Mouse (Mus musculus) forebrain, embryonic 15.5 days (tissue): ENCODE data around the gene Hapln4. TPM values are rescaled to one million over a fixed set of nuclear protein-coding genes. Genes with fewer than 3 reads are reported as not detected.

Experiments used
- ATAC-seq: fragments of 200-750 bp; cut with Nextera tagmentation; replicated peaks from 2 replicates; pipeline ENCODE4 v1.8.0; 2017; ENCODE audit warnings: mild to moderate bottlenecking, moderate TSS enrichment, moderate library complexity
- H3K27ac ChIP-seq: fragments of 300-500 bp; sonication (generic); replicated peaks from 2 replicates; pipeline ENCODE4 v1.5.1; 2015; ENCODE audit warnings: mild to moderate bottlenecking, inconsistent platforms
- H3K27me3 ChIP-seq: fragments of 300-500 bp; sonication (generic); 2 replicates; pipeline ENCODE4 v1.6.1; 2015; ENCODE audit warnings: inconsistent platforms
- H3K36me3 ChIP-seq: fragments of 300-500 bp; sonication (generic); 2 replicates; pipeline ENCODE4 v1.6.1; 2015; ENCODE audit warnings: mild to moderate bottlenecking, inconsistent platforms
- H3K4me1 ChIP-seq: fragments of 300-500 bp; sonication (generic); 2 replicates; pipeline ENCODE4 v1.6.1; 2015; ENCODE audit warnings: inconsistent platforms
- H3K4me2 ChIP-seq: fragments of 300-500 bp; sonication (generic); replicated peaks from 2 replicates; pipeline ENCODE4 v1.6.1; 2015; ENCODE audit warnings: mild to moderate bottlenecking, inconsistent platforms
- H3K4me3 ChIP-seq: fragments of 300-500 bp; sonication (generic); 2 replicates; pipeline ENCODE4 v1.5.1; 2015; ENCODE audit warnings: mild to moderate bottlenecking, inconsistent platforms
- H3K9ac ChIP-seq: fragments of 300-500 bp; sonication (generic); replicated peaks from 2 replicates; pipeline ENCODE4 v1.6.1; 2015; ENCODE audit warnings: mild to moderate bottlenecking, inconsistent platforms
- H3K9me3 ChIP-seq: fragments of 300-500 bp; sonication (generic); 2 replicates; pipeline ENCODE4 v1.6.1; 2016; ENCODE audit warnings: inconsistent platforms
- WGBS: fragments of 180-500 bp; shearing (Covaris S2); methylation state at CpG from one replicate; pipeline ENCODE4 v1.1.7; 2015; ENCODE audit warnings: mixed read lengths; 5-methylcytosine and 5-hydroxymethylcytosine counted together
- polyA plus RNA-seq: library from polyadenylated mRNA; unstranded; fragments of >200 nt; fragmentation: Nextera tagmentation; extraction: Ambion mirVana; gene quantifications from 2 replicates; pipeline ENCODE4 v1.2.1, GENCODE M21; 2015

The Hapln4 gene
- polyA plus RNA-seq, 1 experiment from 2014 or later = 0.38 TPM

- Histone ChIP-seq H3K9ac (no peak overlapping the region), H3K27me3 (no peaks in the 10 kb centered on the region), H3K27ac (no peak overlapping the region), H3K4me3 (no peak overlapping the region), H3K36me3 (peaks cover 31% of the 10 kb centered on the region), H3K4me2 (no peak overlapping the region), H3K9me3 (no peaks in the 10 kb centered on the region), H3K4me1 (0 out of 2 replicates have a peak, but pooled peaks cover 5% of the 10 kb centered on the region)
- ATAC-seq = no peak
- 83% methylated on average over 1 of the region's 1 CpGs for WGBS
These were observed 9.6 kb upstream of the Hapln4 start for GRCm38 (mm10) chr8:70073682-70074081.

GRCm38 (mm10) chr8:70081976-70082375 lies 1.3 kb upstream of the Hapln4 start:
- H3K36me3 ChIP-seq = no peaks in the 10 kb centered on the region
- H3K4me1 ChIP-seq = peaks cover 22% of the 10 kb centered on the region
- H3K9ac ChIP-seq = no peak overlapping the region
- peaks cover 47% of the 10 kb centered on the region for H3K27me3 ChIP-seq
- no peak for ATAC-seq
- H3K4me2 ChIP-seq = no peak overlapping the region
- no peaks in the 10 kb centered on the region for H3K9me3 ChIP-seq
- WGBS = 87% methylated on average over 2 of the region's 2 CpGs
- H3K27ac ChIP-seq = no peak overlapping the region
- no peak overlapping the region for H3K4me3 ChIP-seq

- Histone ChIP-seq H3K9ac (peak overlapping the region; percentile 29), H3K4me1 (peaks cover 32% of the 10 kb centered on the region), H3K27ac (no peak overlapping the region), H3K4me2 (peak overlapping the region; percentile 65), H3K4me3 (peak overlapping the region; percentile 36), H3K36me3 (no peaks in the 10 kb centered on the region), H3K9me3 (no peaks in the 10 kb centered on the region), H3K27me3 (peaks cover 71% of the 10 kb centered on the region)
- no peak for ATAC-seq
- 1% methylated on average over 70 of the region's 71 CpGs for WGBS
These were observed 1.2 kb downstream of the Hapln4 start for GRCm38 (mm10) chr8:70084191-70085065.

- WGBS = 49% methylated on average over 1 of the region's 1 CpGs
- Histone ChIP-seq H3K4me1 (peaks cover 32% of the 10 kb centered on the region), H3K36me3 (no peaks in the 10 kb centered on the region), H3K9me3 (no peaks in the 10 kb centered on the region), H3K4me3 (no peak overlapping the region), H3K4me2 (no peak overlapping the region), H3K9ac (no peak overlapping the region), H3K27me3 (peaks cover 78% of the 10 kb centered on the region), H3K27ac (no peak overlapping the region)
- no peak for ATAC-seq
These were observed 2.9 kb downstream of the Hapln4 start for GRCm38 (mm10) chr8:70086151-70086550.

- Histone ChIP-seq H3K27me3 (peaks cover 76% of the 10 kb centered on the region), H3K9me3 (no peaks in the 10 kb centered on the region), H3K4me3 (no peak overlapping the region), H3K36me3 (no peaks in the 10 kb centered on the region), H3K4me2 (no peak overlapping the region), H3K27ac (no peak overlapping the region), H3K9ac (no peak overlapping the region), H3K4me1 (peaks cover 32% of the 10 kb centered on the region)
- no peak for ATAC-seq
- WGBS = 3% methylated on average over 7 of the region's 7 CpGs
These were observed 4.0 kb downstream of the Hapln4 start for GRCm38 (mm10) chr8:70087237-70087636.

GRCm38 (mm10) chr8:70087836-70088650 lies 4.8 kb downstream of the Hapln4 start:
- no peaks in the 10 kb centered on the region for H3K36me3 ChIP-seq
- H3K4me3 ChIP-seq = peak overlapping the region; percentile 41
- H3K4me1 ChIP-seq = peaks cover 32% of the 10 kb centered on the region
- peak; percentile 82 for ATAC-seq
- peaks cover 70% of the 10 kb centered on the region for H3K27me3 ChIP-seq
- peak overlapping the region; percentile 80 for H3K4me2 ChIP-seq
- H3K9ac ChIP-seq = peak overlapping the region; percentile 33
- no peak overlapping the region for H3K27ac ChIP-seq
- 3% methylated on average over 56 of the region's 56 CpGs for WGBS
- no peaks in the 10 kb centered on the region for H3K9me3 ChIP-seq

- H3K36me3 ChIP-seq = peaks cover 9% of the 10 kb centered on the region
- no peak overlapping the region for H3K4me2 ChIP-seq
- no peak; the same call in 1 of the 2 replicates for ATAC-seq
- peaks cover 18% of the 10 kb centered on the region for H3K4me1 ChIP-seq
- no peak overlapping the region for H3K27ac ChIP-seq
- H3K27me3 ChIP-seq = peaks cover 56% of the 10 kb centered on the region
- WGBS = 57% methylated on average over 9 of the region's 9 CpGs
- H3K9me3 ChIP-seq = no peaks in the 10 kb centered on the region
- no peak overlapping the region for H3K9ac ChIP-seq
- H3K4me3 ChIP-seq = no peak overlapping the region
These were observed 6.2 kb downstream of the Hapln4 start for GRCm38 (mm10) chr8:70089296-70089960.

- Histone ChIP-seq H3K36me3 (peaks cover 42% of the 10 kb centered on the region), H3K9ac (no peak overlapping the region), H3K4me3 (no peak overlapping the region), H3K9me3 (no peaks in the 10 kb centered on the region), H3K4me2 (no peak overlapping the region), H3K27ac (no peak overlapping the region), H3K4me1 (peaks cover 8% of the 10 kb centered on the region), H3K27me3 (peaks cover 23% of the 10 kb centered on the region)
- no peak for ATAC-seq
- WGBS = 67% methylated on average over 8 of the region's 8 CpGs
These were observed 9.5 kb downstream of the Hapln4 start for GRCm38 (mm10) chr8:70092786-70093185.

- Histone ChIP-seq H3K36me3 (peaks cover 99% of the 10 kb centered on the region), H3K27me3 (no peaks in the 10 kb centered on the region), H3K9ac (no peak overlapping the region), H3K9me3 (no peaks in the 10 kb centered on the region), H3K4me3 (no peak overlapping the region), H3K4me1 (no peaks in the 10 kb centered on the region), H3K27ac (no peak overlapping the region), H3K4me2 (no peak overlapping the region)
- ATAC-seq = no peak
- 83% methylated on average over 8 of the region's 8 CpGs for WGBS
These were observed 16.0 kb downstream of the Hapln4 start for GRCm38 (mm10) chr8:70099276-70099675.

- peaks cover 9% of the 10 kb centered on the region for H3K4me1 ChIP-seq
- peaks cover 96% of the 10 kb centered on the region for H3K36me3 ChIP-seq
- H3K4me3 ChIP-seq = no peak overlapping the region
- H3K27me3 ChIP-seq = no peaks in the 10 kb centered on the region
- 89% methylated on average over 8 of the region's 8 CpGs for WGBS
- H3K27ac ChIP-seq = no peak overlapping the region
- no peak overlapping the region for H3K9ac ChIP-seq
- ATAC-seq = no peak
- H3K9me3 ChIP-seq = no peaks in the 10 kb centered on the region
- H3K4me2 ChIP-seq = no peak overlapping the region
These were observed 17.0 kb downstream of the Hapln4 start for GRCm38 (mm10) chr8:70100241-70100640.

- 18% methylated on average over 6 of the region's 6 CpGs for WGBS
- 0 out of 2 replicates have a peak, but pooled peaks have one; percentile 37 for ATAC-seq
- H3K4me2 ChIP-seq = no peak overlapping the region
- no peaks in the 10 kb centered on the region for H3K27me3 ChIP-seq
- H3K4me1 ChIP-seq = peaks cover 22% of the 10 kb centered on the region
- H3K4me3 ChIP-seq = no peak overlapping the region
- H3K36me3 ChIP-seq = peaks cover 96% of the 10 kb centered on the region
- no peak overlapping the region for H3K27ac ChIP-seq
- H3K9ac ChIP-seq = no peak overlapping the region
- H3K9me3 ChIP-seq = no peaks in the 10 kb centered on the region
These were observed 21.2 kb downstream of the Hapln4 start for GRCm38 (mm10) chr8:70104506-70104905.

GRCm38 (mm10) chr8:70104922-70105321 lies 21.7 kb downstream of the Hapln4 start:
- 83% methylated on average over 7 of the region's 7 CpGs for WGBS
- ATAC-seq = no peak
- no peak overlapping the region for H3K9ac ChIP-seq

More at GRCm38 (mm10) chr8:70104922-70105321, 21.7 kb downstream of the Hapln4 start:
- no peak overlapping the region for H3K27ac ChIP-seq
- H3K4me3 ChIP-seq = no peak overlapping the region
- no peaks in the 10 kb centered on the region for H3K27me3 ChIP-seq
- H3K9me3 ChIP-seq = no peaks in the 10 kb centered on the region
- peaks cover 96% of the 10 kb centered on the region for H3K36me3 ChIP-seq
- H3K4me2 ChIP-seq = no peak overlapping the region
- peaks cover 26% of the 10 kb centered on the region for H3K4me1 ChIP-seq
